Mouse (Mus musculus): ENCODE measurements at regions not wholly inside any gene's neighbourhood (a gene's known extent, or its start where the extent isn't known, plus 50 kb on each side); places are given as distances from the start of the nearest gene placed in this dataset.

- no peak overlapping the region for H3K4me3 ChIP-seq (ENCODE audit: control insufficient read depth in 1 of 2, insufficient read depth in 1 of 2, low read depth in 2 of 2, low read length in 2 of 2)
- DNase-seq (ENCODE audit: low read depth, low spot score), result no peak
Observed at GRCm38 (mm10) chr1:42018966-42019365, 676.6 kb upstream of the Pou3f3 start.

GRCm38 (mm10) chr1:42025781-42026180 is 669.8 kb upstream of the Pou3f3 start:
- Histone ChIP-seq H3K79me2 (ENCODE audit: control insufficient read depth, insufficient read depth, low read length, poor library complexity) (no peaks in the 10 kb centered on the region), H3K27ac (ENCODE audit: control insufficient read depth, low read depth, low read length) (no peak overlapping the region), H3K27me3 (ENCODE audit: control insufficient read depth in 1 of 2, insufficient read depth in 2 of 2, low read length in 2 of 2) (no peaks in the 10 kb centered on the region), H3K9me3 (replicated peaks; ENCODE audit: insufficient read depth, low read length) (no peaks in the 10 kb centered on the region), H3K36me3 (ENCODE audit: control insufficient read depth in 1 of 2, insufficient read depth in 2 of 2, low read length in 2 of 2) (no peaks in the 10 kb centered on the region), H3K4me1 (ENCODE audit: control insufficient read depth in 1 of 2, insufficient read depth in 2 of 2, low read length in 2 of 2) (no peaks in the 10 kb centered on the region), H3K4me3 (ENCODE audit: control insufficient read depth in 1 of 2, insufficient read depth in 1 of 2, low read depth in 2 of 2, low read length in 2 of 2) (no peak overlapping the region), H3K9ac (ENCODE audit: control insufficient read depth, low read depth, low read length, poor library complexity, severe bottlenecking) (no peak overlapping the region)
- no peak for TF ChIP-seq MAX (IDR thresholded peaks at IDR 0.05; ENCODE audit: low read length)
- no peak for TF ChIP-seq UBTF (IDR thresholded peaks at IDR 0.05; ENCODE audit: borderline replicate concordance, insufficient read depth, low read depth, low read length)
- TF ChIP-seq HCFC1 (IDR thresholded peaks at IDR 0.05; ENCODE audit: low read depth, low read length), result no peak
- TF ChIP-seq MXI1 (IDR thresholded peaks at IDR 0.05; ENCODE audit: low read depth, low read length), result no peak
- no peak for TF ChIP-seq ETS1 (IDR thresholded peaks at IDR 0.05; ENCODE audit: low read depth, low read length)
- TF ChIP-seq POLR2A (IDR thresholded peaks at IDR 0.05; ENCODE audit: control insufficient read depth in 1 of 2, insufficient read depth in 1 of 2, low read depth in 1 of 2, low read length in 2 of 2, poor library complexity in 1 of 2), result no peak
- no peak for TF ChIP-seq JUND (IDR thresholded peaks at IDR 0.05; ENCODE audit: low read depth, low read length)
- no peak for DNase-seq (ENCODE audit: low read depth, low spot score)

More at GRCm38 (mm10) chr1:42018966-42019365, 676.6 kb upstream of the Pou3f3 start:
- Histone ChIP-seq H3K36me3 (ENCODE audit: control insufficient read depth in 1 of 2, insufficient read depth in 2 of 2, low read length in 2 of 2) (no peaks in the 10 kb centered on the region), H3K4me1 (ENCODE audit: control insufficient read depth in 1 of 2, insufficient read depth in 2 of 2, low read length in 2 of 2) (no peaks in the 10 kb centered on the region), H3K27me3 (ENCODE audit: control insufficient read depth in 1 of 2, insufficient read depth in 2 of 2, low read length in 2 of 2) (no peaks in the 10 kb centered on the region), H3K27ac (ENCODE audit: control insufficient read depth, low read depth, low read length) (no peak overlapping the region), H3K9me3 (replicated peaks; ENCODE audit: insufficient read depth, low read length) (no peaks in the 10 kb centered on the region), H3K9ac (ENCODE audit: control insufficient read depth, low read depth, low read length, poor library complexity, severe bottlenecking) (no peak overlapping the region), H3K79me2 (ENCODE audit: control insufficient read depth, insufficient read depth, low read length, poor library complexity) (no peaks in the 10 kb centered on the region)
- TF ChIP-seq POLR2AphosphoS2 (IDR thresholded peaks at IDR 0.05; ENCODE audit: low read length), result no peak
- no peak for TF ChIP-seq MXI1 (IDR thresholded peaks at IDR 0.05; ENCODE audit: low read depth, low read length)
- TF ChIP-seq NRF1 (IDR thresholded peaks at IDR 0.05; ENCODE audit: insufficient read depth, low read depth, low read length, poor library complexity, severe bottlenecking), result no peak
- TF ChIP-seq JUND (IDR thresholded peaks at IDR 0.05; ENCODE audit: low read depth, low read length), result no peak
- no peak for TF ChIP-seq TCF12 (IDR thresholded peaks at IDR 0.05; ENCODE audit: low read depth, low read length)
- no peak for TF ChIP-seq ELF1 (IDR thresholded peaks at IDR 0.05; ENCODE audit: low read depth, low read length)
- no peak for TF ChIP-seq ZMIZ1 (IDR thresholded peaks at IDR 0.05; ENCODE audit: low read depth, low read length)
- TF ChIP-seq KAT2A (conservative IDR thresholded peaks at IDR 0.05; ENCODE audit: low read depth, low read length), result no peak

GRCm38 (mm10) chr1:42026423-42026822 is 669.1 kb upstream of the Pou3f3 start:
- no peak for DNase-seq (ENCODE audit: low read depth, low spot score)
- Histone ChIP-seq H3K79me2 (ENCODE audit: control insufficient read depth, insufficient read depth, low read length, poor library complexity) (no peaks in the 10 kb centered on the region), H3K4me3 (ENCODE audit: control insufficient read depth in 1 of 2, insufficient read depth in 1 of 2, low read depth in 2 of 2, low read length in 2 of 2) (no peak overlapping the region), H3K27me3 (ENCODE audit: control insufficient read depth in 1 of 2, insufficient read depth in 2 of 2, low read length in 2 of 2) (no peaks in the 10 kb centered on the region), H3K9me3 (replicated peaks; ENCODE audit: insufficient read depth, low read length) (no peaks in the 10 kb centered on the region), H3K9ac (ENCODE audit: control insufficient read depth, low read depth, low read length, poor library complexity, severe bottlenecking) (no peak overlapping the region), H3K27ac (ENCODE audit: control insufficient read depth, low read depth, low read length) (no peak overlapping the region), H3K4me1 (ENCODE audit: control insufficient read depth in 1 of 2, insufficient read depth in 2 of 2, low read length in 2 of 2) (no peaks in the 10 kb centered on the region), H3K36me3 (ENCODE audit: control insufficient read depth in 1 of 2, insufficient read depth in 2 of 2, low read length in 2 of 2) (no peaks in the 10 kb centered on the region)
- TF ChIP-seq JUND (IDR thresholded peaks at IDR 0.05; ENCODE audit: low read depth, low read length) (no peak), ZKSCAN1 (IDR thresholded peaks at IDR 0.05; ENCODE audit: low read depth, low read length) (no peak), SMC3 (IDR thresholded peaks at IDR 0.05; ENCODE audit: low read depth, low read length) (no peak), CHD2 (IDR thresholded peaks at IDR 0.05; ENCODE audit: low read length) (no peak), ZC3H11A (IDR thresholded peaks at IDR 0.05; ENCODE audit: low read depth, low read length) (no peak), NRF1 (IDR thresholded peaks at IDR 0.05; ENCODE audit: insufficient read depth, low read depth, low read length, poor library complexity, severe bottlenecking) (no peak)

All from MEL (cell line).